Mouse (Mus musculus) liver, embryonic 14.5 days (tissue): ENCODE measurements around the gene Sdhc.

Source experiments
- CTCF ChIP-seq: IDR thresholded peaks from 2 replicates; pipeline ENCODE4 v1.5.1; 2016; ENCODE audit warnings: antibody characterized with exemption, low read depth, control low read depth
- EP300 ChIP-seq: IDR thresholded peaks from 2 replicates; pipeline ENCODE4 v1.6.1; 2016; ENCODE audit warnings: antibody characterized with exemption, low read depth

- TF ChIP-seq CTCF (no peak), EP300 (no peak)
These were observed 64.7 kb downstream of the Sdhc start for GRCm38 (mm10) chr1:171085718-171086117.
